Mouse (Mus musculus): ENCODE data around the gene Oxld1.

Gene Oxld1

DNA sequence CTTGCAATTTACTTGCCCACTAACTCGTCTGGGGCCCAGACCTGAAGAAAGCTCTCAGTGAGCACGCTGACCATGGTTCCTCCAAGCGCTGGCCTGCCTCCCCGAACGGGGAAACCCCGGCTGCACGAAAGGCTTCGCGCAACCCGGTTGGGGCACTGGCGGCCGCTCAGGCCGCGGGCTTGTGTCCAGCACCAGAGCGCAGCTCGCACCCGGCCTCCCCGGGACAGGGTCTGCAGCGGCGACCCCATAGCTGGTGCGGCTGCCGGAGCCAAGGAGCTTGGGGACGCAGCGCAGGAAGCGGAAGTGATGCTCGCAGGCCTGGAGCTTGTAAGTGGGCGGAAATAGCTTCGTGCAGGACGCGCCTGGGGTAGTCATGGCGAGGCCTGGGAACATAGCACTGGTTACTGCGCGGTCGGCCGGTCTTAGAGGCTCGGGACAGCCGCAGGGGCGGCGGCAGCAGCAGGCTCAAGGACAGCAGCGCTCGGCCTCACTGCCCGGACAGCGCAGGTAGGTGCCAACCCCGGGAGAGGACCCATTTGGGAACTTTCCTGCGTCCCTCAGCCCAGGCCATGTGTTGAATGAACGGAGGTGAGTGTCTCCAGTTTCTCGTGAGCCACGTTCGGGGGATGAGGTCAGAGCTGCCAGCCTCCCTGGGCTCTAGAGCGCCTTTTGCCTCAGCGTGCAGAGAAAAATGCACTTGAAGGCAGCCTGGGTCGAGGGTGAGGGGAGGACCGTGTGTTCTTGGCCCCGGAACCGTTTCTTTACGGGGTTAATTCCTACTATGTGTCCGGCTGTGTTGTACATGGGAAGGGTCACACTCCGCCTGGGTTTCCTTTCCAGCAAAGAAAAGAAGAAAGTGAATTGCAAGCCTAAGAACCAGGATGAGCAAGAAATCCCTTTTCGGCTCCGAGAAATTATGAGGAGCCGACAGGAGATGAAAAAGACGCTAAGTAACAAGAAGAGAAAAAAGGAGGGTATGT is at the start of gene Oxld1, which contains the start of gene Ccdc137:
Oxld1 (minus strand) TSS at position 297 of the 980 bp plus-strand sequence.
Ccdc137 (plus strand) TSS at position 344 of the 980 bp plus-strand sequence.
- peak; percentile 59 to 63 for DNase-seq (ENCODE audit: low spot score in 2 of 2)

DNA sequence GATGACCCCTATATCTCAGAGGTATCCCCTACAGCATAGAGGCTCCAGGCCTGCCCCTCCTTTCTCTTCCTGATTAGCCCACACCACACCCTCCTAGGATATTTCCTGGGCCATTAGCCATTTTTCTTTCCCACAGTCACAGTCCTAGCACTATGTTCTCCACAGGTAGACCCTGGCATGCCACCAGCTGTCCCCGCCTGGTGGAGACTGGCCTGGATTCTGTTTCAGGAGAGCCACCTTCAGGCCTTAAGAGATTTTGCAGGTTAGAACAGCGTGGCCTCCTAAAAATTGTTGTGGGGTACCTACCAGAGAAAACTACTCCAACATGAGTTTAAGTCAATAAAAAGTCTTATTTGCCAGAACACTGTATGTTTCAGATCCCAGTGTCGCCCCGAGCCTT is 49.0 kb upstream of the Oxld1 start:
- DNase-seq (ENCODE audit: low spot score in 2 of 2) = no peak

DNA sequence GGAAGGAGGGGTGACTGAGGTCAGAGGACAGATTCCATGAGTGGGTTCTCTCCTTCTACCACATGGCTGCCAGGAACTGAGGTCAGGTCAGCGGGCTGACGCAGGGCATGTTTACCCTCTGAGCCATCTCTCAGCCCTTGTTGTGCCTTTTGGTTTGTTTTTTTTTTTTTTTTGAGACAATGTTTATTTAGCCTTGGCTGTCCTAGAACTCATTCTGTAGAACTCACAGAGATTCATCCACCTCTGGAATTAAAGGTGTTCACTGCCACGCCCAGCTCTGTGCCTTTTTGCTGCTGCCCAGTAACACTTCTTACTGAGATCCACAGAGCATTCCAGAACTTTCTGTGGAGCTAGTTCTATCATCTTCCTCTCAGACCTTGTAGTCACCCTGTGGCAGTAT is 47.8 kb upstream of the Oxld1 start:
- no peak for DNase-seq (ENCODE audit: low spot score in 2 of 2)

DNA sequence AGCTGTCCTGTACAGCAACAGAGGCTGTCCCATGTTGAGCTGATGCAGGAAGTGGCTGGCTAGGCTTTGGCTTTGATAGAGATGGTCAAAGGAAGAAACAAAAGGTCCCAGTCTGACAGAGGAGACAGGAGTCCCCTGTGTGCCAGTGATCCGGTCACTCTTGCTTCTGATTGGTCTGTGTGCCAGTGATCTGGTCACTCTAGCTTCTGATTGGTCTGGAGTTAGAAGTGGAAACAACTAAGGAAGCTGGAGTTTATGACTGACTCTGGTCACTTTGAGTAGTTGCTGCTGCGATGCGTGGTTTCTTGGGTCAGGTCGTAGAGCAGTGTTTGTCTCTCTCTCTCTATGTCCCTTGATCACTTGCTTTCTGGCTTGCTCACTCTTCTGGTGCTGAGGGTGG is 43.8 kb upstream of the Oxld1 start:
- DNase-seq (ENCODE audit: low spot score in 2 of 2) = no peak

DNA sequence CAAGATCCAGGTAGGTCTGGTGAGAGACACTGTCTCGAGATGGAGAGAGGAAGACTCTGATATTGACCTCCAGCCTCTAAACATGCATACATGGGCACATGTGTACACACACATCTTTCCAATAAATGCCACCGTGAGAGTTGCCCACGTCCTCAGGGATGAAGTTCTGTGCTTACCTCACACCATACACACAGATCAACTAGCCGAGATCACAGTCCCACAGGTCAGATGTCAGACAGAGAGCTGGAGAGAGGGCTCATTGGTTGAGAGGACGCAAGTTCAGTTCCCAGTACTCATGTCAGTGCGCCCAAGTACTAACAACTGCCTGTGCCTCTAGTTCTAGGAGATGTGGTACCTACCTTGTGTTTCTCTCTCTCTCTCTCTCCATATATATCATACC is 43.1 kb upstream of the Oxld1 start:
- DNase-seq (ENCODE audit: low spot score in 2 of 2) = no peak

DNA sequence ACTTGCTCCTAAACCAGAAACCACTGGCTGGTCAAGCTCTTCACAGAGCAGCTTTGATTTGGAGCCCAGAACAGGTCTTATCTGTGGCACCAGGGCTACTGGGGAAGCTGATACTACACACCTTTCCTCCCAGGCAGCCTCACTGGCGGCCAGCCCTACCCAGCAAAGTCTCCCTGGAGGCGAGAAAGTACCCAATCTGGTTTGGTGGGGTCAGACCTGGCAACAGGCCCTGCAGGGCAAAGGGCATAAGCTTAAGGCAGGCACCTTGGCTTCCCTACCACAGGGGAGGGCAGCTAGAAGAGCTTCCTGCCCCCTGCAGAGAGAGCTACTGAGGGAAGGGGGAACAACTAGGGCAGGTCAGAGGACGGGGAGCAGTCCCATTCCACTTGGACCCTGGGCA is 42.5 kb upstream of the Oxld1 start:
- no peak for DNase-seq (ENCODE audit: low spot score in 2 of 2)

DNA sequence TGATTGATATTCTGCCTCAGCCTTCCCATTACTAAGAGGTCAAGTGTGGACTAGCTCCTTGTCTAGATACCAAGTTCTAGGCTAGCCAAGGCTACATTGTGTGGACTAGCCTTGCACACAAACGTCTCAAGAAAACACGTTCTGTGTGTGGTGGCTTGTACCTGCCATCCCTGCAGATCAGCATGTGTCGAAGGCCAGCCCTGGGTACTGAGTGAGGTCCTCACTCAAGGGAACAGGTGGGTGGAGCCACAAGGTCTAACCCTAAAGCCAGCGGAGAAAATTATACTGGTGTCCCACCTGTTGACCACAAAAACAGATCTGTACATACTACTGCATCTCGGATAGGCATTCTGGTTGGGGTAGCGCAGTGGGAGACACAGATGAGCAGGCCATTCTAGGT is 42.0 kb upstream of the Oxld1 start:
- no peak for DNase-seq (ENCODE audit: low spot score in 2 of 2)

DNA sequence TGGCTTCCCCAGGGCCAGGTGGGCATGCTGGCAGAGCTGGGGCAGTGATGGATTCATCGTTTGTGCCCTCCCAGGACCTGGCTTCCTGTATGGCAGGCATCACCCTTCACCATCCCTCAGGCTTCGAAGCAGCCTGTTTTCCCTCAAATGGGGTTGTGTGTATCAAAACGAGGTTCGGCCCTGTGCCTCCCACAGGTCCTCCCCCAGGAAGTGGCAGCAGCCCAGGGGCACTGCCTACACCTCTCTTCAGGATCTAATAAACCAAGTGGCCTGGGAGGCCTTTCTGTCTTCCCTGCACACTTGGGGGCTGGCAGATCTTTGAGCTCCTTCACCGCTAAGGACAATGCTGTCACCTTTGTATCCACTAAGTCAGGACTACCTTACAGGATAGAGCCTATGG is 41.0 kb upstream of the Oxld1 start:
- no peak for DNase-seq (ENCODE audit: low spot score in 2 of 2)

DNA sequence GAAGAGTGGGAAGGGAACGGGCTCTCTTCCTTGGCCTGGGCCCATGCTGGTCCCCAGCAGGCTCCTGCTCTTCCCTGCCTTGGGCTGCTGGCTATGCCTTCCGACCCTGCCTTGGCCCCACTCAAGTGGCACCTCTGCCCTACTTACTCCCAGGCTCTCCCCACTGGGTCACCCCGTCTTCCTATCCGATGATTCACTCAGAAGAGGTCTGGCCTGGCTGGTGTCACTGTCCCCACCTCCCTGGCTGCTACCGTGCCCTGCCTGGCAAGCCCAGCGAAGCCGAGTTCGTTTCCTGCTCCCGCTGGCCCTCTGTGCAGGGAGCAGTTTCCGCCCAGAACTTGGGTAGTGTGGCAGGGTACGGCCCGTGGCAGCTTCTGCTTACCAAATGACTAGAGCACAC is 40.4 kb upstream of the Oxld1 start:
- DNase-seq (ENCODE audit: low spot score in 2 of 2) = no peak

DNA sequence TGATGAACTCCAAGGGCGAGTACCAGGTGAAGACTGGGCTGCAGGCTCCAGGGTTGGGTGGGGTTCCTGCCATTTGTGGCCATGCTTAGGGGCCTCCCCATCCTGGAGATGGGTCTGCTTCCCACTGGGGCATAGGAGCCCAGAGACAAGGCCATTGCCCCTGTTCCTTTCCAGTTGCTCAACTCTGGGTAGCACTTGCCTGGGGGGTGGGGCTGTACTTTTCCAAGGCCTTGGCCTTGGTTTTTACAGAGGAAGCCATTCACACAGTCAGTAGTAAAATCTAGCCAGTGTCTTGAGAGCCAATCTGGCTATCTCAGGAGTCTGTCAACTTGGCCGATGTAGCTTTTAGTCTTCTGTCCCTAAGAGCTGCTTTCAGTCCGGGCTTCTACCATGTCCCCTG is 39.6 kb upstream of the Oxld1 start:
- DNase-seq (ENCODE audit: low spot score in 2 of 2) = no peak

DNA sequence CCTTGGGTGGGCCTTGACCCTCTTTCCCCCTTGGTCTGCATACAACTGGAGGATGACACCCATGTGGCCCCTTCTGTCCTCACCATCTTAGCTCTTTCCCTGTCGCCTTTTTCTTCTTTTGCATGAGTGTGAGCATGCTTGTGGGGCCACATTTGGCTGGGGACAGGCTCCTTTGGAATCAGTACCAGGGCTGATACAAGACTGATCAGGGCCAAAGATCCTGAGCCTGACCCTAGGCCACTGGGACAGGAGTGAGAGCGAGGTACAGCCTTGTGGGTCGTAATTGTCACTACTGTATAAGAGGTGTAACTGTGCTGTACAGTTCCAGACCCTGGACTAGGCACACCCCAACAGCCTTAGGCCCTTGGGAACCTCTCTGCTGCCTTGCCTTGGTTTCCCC is 36.0 kb upstream of the Oxld1 start:
- DNase-seq (ENCODE audit: low spot score in 2 of 2) = no peak

DNA sequence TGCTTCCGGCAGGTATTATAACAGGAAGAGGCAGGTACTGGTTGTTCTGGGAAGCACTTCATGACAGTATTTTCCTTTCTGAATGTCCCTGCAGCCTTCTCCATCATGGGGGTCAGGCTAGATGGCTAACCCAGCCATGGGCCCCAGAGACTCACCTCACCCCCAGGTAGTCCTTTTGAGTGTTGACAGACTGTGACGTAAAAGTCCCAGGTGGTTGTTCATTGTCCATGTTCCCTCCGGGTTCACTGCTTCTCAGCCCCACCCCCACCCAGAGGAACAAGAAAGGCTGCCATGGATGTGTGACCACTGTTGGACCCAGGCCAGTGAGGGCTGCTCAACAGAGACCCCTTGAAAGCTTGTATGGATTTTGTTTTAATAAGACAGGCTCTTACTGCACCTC is 35.5 kb upstream of the Oxld1 start:
- DNase-seq (ENCODE audit: low spot score in 2 of 2) = no peak

DNA sequence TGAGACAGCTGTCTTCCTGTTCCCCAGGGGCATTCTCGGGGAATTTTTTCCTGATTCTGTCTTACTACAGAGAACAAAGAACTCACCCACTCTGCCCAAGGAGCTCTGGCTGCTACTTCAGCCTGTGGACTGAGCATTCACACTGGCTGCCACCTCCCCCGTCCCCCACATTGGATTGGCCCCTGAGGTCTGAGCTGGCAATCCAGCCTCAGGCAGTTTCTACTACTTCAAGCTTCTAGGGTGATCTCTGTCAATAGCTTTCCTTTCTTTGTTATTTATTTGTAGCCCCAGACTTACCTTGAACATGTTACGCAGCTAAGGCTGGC is 35.0 kb upstream of the Oxld1 start:
- DNase-seq (ENCODE audit: low spot score in 2 of 2) = no peak

DNA sequence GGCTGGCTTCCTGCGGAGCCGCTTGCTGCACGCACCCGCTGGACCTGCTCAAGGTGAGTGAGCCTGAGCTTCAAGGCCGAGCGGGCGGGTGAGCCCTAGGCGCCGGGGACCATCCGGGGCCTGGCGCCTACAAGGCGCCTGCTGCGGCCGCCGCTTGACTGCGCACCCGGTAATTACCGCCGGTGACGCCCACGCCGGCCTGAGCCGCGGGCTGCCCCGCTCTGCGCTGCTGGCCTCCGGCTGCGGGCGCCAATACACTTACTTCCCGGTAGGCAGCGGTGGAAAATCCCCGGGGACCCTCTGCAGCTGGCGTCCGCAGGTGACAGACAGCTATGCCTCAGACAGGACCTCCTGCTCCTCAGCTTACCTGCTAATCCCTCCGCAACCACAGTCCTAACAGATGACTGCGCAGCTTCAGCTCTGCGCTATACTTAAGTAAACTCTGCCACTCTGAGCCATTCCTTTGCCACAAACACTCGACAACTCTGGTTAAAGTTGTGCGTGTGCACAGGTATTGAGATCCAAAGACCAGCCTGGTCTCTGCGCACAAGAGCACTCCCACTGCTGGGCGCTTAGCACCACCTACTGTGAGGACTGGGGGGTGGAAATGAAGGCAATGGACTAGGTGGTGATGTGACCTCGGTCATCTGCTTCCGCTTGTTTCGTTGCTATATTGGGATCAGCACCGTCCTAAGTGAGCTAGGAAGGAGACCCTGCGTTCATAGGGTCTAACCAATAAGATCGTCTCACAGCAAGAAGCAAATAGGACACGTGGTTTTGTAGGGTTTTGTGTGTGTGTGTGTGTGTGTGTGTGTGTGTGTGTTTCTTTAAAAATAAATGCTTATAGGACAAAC is 34.4 kb upstream of the Oxld1 start:
- DNase-seq (ENCODE audit: low spot score in 2 of 2) = peak; percentile 44 to 46

DNA sequence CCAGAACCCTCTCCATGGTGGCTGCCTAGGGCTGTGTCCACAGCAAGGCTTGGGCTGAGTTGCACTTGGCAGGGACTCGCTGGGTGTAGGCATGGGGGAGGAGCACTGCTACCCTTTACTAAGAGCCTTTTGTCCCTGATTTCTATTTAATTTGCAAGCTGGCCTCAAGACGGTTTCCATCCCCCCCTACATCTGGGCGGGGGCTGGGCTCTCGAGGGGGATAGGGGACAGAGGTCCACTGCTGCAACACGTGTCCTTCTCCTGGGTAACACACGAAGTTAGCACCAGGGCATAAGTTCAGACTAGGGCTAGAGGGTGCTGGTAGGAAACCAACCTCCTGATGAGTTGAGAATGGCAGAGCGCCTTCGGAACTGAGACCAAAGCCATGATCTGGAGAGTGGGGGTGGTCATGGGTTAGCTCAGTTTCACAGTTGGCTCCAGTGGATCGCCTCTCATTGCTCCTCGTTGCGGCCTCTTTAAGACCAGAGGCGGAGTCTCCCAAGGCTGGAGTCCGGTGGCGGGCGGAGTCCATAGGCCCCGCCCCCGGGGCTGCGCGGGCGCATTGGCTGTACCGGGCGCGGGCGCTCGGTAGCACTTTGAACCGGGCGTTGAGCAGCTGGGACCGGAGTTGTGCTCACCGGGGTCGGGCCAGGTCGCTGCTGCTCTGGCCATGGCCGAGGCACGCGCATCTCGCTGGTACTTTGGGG is 33.6 kb upstream of the Oxld1 start, which contains the start of gene Slc25a10:
Slc25a10 (plus strand) TSS at position 524 of the 707 bp plus-strand sequence.
- peak; percentile 64 to 69 for DNase-seq (ENCODE audit: low spot score in 2 of 2)

DNA sequence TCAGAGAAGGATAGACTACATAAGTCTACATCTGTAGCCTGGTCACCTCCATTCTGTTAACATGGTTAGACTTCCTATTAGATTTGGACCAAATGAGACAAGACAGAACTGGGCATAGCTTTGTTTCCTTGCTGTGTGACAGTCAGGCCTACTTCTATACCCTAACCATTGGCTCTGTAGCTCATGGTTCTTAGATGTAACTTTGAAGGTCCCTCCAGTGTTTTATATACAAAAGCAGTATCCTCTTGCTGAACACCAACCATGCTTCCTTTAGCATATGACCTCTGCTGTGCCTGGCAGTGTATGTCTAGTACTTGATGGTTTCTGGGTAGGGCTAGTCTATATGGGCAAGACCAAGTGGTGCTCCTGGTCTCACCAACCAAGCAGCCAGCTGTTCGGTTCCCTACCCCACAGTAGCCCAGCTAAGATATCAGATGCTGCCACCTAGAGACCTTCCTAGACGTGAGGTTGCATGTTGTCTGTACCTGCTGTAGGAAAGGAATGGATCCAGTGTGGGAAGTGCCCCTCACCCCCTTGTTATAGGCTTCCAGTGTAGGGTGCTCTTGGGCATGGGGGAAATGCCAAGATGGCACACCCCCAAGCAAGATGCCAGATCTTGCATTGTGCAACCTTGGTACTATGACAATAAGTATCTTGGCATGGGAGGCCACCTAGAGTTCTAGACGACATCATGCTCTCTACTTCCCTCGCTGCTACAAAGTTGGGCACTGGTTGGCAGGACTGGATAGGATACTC is 32.6 kb upstream of the Oxld1 start:
- no peak for DNase-seq (ENCODE audit: low spot score in 2 of 2)

DNA sequence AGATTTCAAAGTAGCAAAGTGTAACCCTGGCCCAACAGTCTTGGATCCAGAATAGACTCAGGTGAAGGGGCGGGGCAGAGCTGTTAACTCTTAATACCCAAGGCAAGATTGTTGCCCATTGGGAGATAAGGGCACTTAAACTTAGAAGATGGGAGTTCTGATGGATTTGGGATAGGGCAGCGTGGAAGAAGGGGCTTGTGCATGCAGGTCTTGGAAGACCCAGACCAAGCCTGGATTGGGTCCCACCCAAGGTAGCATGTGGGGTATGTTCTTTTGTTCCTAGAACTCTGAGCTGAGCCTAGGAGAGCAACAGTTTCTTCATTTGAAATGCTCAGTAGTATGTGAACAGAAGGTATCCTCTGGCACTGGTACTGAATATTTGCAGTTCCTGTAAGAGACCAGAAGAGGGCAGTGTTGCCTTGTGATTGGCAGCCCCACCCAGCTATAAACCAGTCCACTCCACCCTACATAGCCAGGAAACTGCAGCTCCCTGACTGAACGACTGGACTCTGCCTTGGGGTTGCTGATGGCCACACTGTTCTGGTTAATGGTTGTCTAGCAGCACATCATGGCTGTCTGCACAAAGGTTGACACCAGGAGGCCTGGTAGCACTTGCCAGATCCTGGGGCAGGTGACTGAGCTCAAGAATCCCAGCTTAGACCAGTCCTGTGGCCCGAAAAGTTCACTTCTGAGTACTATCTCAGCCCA is 31.3 kb upstream of the Oxld1 start:
- peak; percentile 70 to 75 for DNase-seq (ENCODE audit: low spot score in 2 of 2)

DNA sequence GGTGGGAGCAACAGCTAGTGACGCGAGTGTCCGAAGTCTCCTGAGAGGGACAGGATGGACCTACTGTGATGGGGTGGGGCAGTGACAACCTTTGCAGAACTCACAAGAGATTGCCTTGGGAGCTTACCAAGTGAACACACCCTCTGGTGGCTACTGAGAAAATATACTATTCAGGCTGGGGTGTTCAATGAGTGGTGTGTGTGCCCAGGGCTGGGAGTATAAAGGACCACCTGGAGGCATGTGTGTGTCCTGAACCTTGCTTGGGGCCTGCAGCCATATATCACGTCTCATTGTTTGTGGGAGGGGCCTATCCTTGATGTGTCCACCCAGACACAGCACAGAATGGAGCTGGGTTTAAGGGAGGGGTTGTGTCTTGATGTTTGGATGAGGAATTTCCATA is 30.6 kb upstream of the Oxld1 start:
- DNase-seq (ENCODE audit: low spot score in 2 of 2) = no peak

DNA sequence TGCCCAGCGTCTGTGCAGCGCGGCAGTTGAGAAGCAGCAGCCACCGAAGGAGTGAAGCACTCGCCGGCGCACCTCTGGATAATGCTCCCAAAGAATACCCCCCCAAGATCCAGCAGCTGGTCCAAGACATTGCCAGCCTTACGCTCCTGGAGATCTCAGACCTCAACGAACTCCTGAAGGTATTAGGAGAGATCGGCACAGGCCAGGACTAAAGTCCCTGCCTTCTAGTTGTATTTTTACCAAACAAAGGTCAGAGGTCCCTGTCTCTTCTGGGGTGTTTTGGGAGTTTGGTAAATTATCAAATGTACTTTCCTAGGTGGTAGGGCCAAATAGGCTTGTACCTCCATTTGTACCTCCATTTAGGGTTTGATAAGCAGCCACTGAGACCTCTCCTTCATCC is 27.4 kb upstream of the Oxld1 start:
- no peak for DNase-seq (ENCODE audit: low spot score in 2 of 2)

DNA sequence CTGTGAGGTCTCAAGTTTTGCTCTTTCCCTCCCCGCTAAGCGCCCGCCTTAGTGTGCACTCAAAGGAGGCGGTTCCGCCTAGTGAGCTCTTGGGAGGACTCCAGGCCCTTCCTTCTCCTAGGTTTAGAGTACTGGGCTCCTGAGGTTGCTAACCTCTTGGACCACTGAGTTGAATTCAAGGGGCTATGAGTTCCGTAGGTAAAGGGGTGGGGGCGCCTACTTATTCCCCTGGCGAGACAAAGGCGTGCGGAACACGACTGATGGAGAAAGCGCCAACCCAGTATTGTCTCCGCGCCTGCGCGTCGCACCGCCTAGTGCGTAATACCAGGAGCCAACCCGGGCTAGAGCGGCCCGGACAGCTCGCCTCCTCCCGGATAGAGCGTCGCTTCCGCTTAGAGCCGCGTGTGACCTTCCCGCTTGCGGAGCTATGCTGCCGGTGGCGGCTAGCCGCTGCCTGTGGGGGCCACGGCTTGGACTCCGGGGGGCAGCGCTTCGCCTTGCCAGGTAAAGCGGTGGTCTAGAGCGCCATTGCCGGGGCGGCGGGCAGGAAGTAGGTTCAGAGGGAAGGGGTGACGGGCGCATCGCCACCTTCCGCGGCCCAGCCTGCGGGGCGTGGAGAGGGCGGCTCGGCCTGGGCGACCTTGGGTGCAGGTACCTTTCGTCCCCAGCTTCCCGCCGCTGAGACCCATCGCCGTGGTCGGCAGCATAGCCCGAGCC is 26.6 kb upstream of the Oxld1 start, which contains the start of gene Mrpl12:
Mrpl12 (plus strand) TSS at position 349 of the 717 bp plus-strand sequence.
- peak; percentile 78 to 86 for DNase-seq (ENCODE audit: low spot score in 2 of 2)
